Mouse (Mus musculus) cerebellum, adult 11 months (tissue): ENCODE measurements around the gene Atp8a2.
A peak's percentile ranks its signal among the peaks of the same experiment; 100 is the strongest.
"Not testable (repeated sequence)": the region's sequence is repeated elsewhere in the genome, so short reads cannot be mapped to it uniquely, and the experiment has no call there.

Source experiments
- DNase-seq: peaks from one replicate; pipeline ENCODE4 v3.0.0; 2022

Gene Atp8a2

DNA sequence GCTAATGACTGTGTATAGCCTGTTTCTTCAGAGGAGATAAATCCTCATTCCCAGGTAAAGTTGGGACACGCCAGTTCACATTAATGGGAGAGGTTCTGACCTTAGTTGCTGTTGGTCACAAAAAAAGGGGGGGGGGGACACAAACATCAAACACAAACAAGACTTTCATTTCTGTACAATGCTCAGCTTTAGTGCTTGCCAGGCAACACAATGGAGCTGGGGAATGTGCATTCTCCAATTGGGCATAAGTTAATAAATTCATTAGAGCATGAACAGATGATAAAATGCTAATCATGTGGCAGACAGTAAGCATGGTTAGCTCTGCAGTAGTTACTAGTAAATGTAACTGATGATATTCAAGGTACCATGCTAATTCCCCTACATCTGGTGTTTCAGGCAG, 195.2 kb downstream of the Atp8a2 start:
- DNase-seq: no peak

DNA sequence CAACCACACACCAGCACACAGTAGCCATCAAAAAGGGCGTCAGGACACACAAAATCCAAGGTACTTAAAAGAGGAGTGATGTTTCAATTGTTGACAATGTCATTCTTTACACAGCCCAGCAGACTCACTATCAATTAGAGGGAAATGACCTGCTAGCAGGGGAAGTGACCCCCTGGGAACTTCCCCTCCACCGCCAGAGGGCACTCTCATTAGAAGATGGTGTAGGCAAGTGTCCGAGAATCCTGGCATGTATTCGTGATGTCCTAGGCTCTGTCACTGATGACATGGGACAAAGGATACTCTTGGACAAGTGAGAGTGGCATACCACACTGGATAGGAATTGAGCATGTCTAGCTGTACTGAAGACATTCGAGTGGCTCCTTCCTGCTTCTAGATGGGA, 208.1 kb downstream of the Atp8a2 start:
- no peak for DNase-seq

- DNase-seq: no peak
These were observed 209.0 kb downstream of the Atp8a2 start for GRCm38 (mm10) chr14:59987975-59988374.

- DNase-seq: no peak
These were observed 219.0 kb downstream of the Atp8a2 start for GRCm38 (mm10) chr14:59978007-59978406.

- DNase-seq: no peak
These were observed 225.7 kb downstream of the Atp8a2 start for GRCm38 (mm10) chr14:59971221-59971730.

DNA sequence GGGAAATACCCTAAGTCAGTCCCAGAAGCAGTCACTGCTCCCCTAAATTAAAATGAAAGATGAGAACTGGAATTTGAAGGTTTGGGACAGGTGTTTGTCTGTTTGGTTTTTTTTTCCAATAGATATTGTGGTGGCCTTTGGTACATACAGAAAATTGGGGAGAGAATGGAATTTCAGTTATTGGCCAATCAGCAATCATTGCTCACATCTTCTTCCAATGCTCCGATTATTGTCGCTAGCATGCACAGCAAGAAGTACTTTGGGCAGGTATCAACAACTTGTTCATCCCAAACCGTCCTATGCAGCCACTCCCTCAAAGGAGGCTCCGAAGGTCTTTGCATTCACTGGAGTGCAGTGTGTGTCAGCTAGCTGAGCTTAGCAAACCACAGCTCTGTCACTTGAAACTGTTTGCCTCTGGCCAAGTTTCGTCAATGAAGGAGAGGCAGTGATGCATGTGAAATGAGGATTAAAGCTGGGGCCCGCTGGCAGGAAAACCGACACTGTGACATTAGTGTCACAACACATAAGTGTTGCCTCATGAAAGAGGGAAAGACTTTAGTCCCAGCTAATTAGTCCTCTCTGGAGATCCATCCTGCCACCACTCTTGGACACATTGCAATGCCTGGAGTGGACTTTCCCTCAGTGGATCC, 227.4 kb downstream of the Atp8a2 start:
- DNase-seq: no peak

DNA sequence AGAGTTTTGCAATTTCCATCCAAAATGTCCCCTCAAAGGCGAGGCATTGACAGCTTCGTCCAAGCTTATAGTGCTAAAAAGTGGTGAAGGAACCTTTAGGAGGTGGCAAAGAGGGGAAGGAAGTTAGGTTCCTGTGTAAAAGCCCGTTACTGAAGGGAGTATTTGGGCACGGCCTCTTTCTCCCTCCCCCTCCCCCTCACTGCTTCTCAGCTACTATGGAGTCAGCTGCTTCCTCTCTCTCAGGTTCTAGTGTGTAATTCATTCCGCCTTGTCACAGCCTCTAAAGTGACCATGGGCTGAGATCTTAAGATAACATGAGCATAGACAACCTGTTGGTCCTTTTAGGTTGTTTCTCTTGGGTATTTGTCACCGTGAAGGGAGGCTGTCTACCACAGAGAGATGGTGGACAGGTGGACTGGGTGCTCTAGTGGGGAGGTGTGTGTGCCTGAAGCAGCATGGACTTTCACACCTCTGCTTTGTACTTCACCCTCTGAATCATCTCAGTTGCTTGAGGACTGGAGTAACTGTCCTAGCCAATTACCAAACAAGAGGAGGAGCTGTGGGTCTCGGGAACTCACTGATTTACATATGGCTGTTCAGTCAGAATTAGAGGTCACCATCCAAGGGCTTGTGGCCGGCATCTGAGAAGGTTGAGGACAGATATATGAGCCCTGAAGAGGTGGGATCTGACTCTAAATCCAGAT, 229.0 kb downstream of the Atp8a2 start:
- DNase-seq: no peak

DNA sequence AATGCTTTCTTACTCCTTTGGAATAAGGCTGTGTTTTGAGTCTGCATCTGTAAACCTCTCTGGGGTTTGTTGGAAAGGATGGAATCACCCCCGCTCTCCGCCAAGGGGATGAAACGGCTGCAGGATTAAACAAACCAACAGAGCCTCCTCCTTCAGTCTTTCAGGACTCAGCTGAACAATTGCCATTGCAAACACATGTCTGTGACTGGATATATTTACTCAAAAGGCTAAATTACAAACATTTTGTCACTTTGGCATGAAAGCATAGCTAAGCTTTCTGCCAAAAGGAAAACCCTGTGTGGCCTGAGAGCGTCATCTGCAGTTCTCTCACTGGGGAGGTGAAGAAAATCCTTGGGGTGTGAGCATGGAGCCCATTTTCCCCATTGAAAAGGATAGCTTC, 230.0 kb downstream of the Atp8a2 start:
- no peak for DNase-seq

- DNase-seq: no peak
These were observed 232.4 kb downstream of the Atp8a2 start for GRCm38 (mm10) chr14:59964569-59964968.

DNA sequence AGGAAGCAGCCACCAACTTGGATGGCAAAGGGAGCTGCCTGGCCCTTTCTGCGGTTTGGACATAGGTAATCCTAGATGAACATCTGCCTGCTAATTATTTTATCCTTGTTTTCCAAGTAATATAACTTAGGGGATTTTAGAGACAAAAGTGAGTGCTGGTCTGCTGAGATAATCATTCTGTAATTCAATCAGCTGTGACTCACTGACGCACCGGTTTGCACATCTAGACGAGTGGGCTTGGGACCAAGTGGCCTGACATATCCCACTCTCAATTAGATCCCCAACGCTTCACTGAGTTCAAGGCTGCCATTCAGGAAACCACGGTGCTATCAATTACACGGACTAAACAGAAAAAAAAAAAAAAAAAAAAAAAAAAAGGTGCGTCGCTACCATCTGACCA, 236.0 kb downstream of the Atp8a2 start:
- DNase-seq: no peak

DNA sequence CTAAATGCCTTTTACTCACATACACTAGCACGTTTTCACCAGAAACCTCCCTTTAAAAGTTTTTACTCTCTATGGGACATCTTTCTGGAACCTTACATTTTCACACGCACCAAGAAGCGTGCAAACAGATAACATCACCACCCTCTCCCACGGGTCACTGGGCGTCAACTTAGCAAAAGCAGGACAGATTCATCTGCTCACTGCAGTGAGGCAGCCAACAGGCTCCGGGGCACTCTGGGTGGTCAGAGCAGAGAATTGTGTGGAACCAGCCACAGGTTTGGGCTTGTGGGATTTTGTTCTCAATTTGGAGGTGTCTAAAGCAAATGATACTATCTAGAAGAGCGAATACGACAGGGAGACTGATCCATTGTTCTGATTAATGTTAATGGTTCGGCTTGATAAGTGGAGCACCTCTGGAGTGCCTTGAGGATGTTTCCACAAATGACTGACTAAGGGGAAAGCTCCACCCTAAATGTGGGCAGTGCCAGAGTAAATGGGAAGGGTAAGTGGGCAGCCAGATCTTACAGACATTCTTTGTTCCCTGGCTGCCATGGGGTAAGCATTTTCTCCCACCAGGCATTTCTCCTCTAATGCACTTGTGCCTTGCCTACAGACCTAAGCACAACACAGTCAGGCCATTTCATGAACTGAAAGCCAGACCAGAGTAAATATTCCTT, 236.6 kb downstream of the Atp8a2 start:
- no peak for DNase-seq

DNA sequence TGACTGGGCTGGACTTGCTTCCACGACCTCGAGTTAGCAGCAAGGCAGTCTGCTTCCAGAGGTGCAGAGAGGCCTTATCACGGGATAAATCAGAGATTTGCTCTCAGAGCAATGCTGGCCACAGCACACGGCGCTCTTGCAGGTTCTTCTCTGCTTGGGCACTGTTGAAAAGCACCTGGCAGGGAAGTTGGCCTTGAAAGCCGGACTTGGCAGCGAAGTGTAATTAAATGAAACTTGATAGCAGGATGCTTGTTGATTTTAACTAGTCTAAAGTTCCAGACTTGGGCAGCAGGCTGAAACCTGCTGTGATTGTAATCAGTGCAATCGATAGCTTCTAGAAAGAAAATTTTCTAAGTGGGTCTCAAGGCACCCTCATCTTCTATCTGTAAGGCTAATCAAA, 237.3 kb downstream of the Atp8a2 start:
- no peak for DNase-seq

DNA sequence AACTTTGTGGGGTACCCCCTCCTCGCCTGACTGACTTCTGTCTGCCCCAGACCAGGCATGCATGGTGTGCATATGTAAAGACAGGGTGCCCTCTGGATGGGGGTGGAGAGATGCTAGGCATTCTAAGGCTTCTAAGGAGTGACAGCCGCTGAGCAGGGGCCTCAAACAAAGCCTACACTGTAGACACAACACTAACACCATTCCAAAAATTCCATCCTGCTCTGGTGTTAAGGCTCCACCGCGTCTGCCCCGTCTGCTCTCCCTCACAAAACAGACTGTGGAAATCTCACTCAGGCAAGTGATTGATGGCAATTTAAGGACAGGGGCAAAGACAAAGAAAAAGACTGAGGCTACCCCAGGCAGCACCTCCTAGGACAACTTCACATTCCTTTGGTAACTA, 247.0 kb downstream of the Atp8a2 start:
- DNase-seq: no peak

DNA sequence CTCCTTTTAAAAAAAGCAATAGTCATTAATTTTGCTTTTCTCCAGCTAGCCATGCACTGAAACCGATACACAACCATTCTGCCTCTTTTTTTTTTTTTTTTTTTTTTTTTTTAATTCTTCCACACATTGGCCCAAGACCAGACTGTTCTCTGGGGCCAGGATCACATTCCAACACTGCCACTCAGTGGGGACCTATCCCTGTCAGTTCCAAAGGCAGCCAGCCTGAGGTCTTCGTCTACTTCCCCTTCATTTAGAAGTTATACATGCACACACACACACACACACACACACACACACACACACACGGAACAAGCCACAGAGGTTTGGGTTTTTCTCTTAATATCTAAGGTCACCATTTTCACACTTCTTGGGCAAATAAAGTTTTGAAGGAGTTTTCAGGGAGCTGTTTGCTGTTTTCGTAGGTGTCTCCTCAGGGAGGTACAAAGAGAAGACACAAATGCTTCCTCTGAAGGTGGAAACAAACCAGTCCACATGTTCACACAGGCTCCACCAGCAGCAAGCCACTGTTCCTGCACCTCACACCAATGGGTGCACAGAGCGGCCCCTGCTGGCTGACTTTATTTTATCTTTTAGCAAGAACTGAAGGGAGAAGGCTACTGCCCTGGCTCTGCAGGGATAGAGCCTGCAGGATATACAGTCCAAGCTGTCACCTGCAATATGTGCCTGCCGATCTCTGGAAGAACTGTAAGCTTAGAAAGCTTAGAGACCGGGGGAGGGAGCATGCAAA, 253.9 kb downstream of the Atp8a2 start:
- DNase-seq: peak; percentile 71

- DNase-seq: no peak
These were observed 254.8 kb downstream of the Atp8a2 start for GRCm38 (mm10) chr14:59942199-59942598.

DNA sequence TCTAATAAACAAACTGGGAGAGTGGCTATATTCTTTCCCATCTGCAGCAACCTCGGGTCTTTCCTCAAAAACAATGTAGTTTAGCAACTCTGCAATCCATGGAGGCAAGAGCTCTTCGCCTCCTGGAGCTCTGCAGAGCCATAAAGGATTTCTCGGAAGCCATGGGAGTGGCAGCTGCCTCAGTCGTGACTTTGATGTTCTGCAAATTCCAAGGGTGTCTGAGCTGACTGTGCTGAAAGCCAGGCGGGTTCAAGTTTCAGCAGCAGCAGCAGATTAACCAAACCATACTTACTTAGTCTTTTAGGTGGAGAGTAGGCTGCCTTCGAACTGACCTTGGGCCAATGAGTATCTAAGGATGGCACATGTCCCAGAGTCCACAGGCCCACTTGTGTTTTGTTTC, 264.6 kb downstream of the Atp8a2 start:
- DNase-seq: no peak

DNA sequence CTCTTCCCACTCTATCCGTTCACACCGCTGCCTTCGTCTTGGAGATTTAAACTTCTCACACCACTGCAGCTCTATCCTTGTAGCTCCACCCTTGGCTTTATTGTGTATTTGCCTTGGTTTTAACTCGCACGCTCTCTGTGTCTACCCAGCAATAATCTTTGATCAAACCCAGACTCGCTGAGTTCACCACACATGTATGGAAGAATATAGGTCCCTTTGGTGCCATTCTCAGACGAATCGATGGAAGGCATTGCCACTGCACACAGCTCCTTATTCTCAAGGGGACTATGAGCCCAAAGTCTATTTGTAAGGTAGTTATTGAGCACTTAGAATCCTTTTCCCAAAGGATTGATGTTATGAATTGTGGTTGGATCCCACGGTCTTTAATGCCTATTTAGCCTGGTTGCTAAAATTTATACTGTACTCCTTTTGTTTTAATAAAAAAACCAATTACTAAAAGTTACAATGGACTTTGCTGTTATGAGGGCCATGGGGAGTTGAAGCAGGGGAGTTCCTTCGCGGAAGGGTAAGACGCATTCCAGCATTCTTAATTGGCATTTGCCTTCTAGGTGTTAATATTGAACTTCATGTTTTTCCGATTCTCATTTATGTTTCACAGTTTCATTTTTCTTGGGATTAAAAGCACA, 265.4 kb downstream of the Atp8a2 start:
- no peak for DNase-seq

DNA sequence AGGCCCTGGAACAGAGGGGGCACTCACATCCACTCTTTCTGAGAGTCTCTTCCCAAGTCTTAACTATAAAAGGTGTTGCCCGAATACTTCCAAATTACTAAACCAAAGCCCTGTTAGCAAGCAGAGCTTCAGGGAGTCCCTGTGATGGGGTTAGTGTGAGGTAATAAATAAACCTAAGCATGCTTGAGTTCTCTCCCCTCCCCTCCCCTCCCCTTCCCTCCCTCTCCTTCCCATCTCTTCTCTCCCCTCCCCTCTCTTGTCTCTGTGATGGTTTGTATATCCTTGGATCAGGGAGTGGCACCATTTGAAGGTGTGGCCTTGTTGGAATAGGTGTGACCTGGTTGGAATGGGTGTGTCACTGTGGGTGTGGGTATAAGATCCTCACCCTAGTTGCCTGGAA, 267.8 kb downstream of the Atp8a2 start:
- not testable (repeated sequence) for DNase-seq

DNA sequence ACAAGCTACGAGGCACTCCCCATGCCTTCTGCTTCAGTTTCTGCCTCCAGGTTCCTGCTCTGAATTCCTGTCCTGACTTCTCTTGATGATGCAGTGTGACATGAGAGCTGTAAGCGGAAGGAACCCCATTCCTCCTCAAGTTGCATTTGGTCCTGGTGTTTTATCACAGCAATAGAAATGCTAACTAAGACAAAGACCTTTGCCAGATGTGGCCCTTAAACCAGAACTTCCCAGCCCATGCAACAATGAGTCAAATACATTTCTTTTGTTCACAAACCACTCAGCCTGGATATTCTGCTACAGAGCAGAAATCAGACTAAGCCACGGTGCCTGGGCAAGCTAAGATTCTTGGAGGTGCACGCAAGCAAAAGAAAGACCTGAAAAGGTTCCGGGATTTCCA, 268.2 kb downstream of the Atp8a2 start:
- no peak for DNase-seq

DNA sequence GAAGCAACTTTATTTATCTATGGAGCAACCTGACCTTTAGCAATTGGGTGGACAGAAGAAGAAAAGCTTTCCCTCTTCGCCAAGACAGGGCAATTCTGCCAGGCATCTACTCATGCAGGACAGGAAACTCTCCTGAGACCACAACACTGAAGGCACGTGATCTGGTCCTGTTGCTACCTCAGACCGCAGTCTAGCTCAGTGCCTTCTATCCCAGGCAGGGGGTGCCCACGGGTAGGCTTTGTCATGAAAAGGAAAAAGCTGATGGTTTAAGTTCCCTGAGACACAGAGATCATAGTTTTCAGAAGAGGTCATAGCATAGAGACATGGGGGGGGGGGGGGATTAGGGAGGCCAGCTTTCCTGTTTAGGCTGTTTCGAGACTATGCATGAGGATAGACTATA, 269.2 kb downstream of the Atp8a2 start:
- no peak for DNase-seq

- no peak for DNase-seq
These were observed 277.1 kb downstream of the Atp8a2 start for GRCm38 (mm10) chr14:59919865-59920264.

DNA sequence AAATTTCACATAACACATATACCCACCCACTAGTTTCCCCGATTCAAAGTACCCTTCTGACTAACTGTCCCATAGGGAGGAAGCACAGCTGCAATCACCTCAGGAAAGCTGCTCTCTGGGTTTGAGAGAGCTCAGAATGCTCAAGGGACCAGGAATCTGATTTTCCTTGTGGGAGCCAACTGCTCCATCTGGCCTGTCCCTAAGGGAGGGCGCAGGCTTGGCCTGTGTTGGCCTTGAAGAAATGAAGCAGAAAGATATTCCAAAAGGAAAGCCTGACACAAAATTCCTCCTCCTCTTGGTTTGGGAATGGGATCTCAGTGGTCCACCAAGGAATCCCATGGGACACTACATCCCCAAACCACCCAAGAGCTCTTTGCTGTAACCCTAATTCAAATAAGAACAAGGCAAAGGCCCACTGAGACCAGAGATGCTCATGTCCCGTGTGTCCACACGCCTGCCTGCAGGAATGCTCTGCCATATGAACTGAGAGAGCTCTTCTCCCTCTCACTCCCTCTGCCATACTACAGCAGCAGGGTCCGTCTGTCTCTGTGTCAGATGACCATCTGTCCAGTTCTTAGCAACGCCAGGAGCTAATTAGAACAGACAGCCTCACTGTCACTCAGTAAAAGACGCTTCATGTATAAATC, 293.4 kb downstream of the Atp8a2 start:
- DNase-seq: peak; percentile 56
